Mouse (Mus musculus) kidney, embryonic 15.5 days (tissue): ENCODE data around the gene Jmy. TPM values are rescaled to one million over a fixed set of nuclear protein-coding genes. Genes with fewer than 3 reads are reported as not detected.

Experiments
- ATAC-seq: fragments of 200-750 bp; cut with Nextera tagmentation; replicated peaks from 2 replicates; pipeline ENCODE4 v1.8.0; 2017; ENCODE audit warnings: moderate TSS enrichment; ENCODE audit not compliant: low FRiP score
- H3K27ac ChIP-seq: fragments of 300-500 bp; sonication (generic); 2 replicates; pipeline ENCODE4 v1.5.1; 2015; ENCODE audit warnings: mild to moderate bottlenecking, inconsistent platforms
- H3K27me3 ChIP-seq: fragments of 300-500 bp; sonication (generic); 2 replicates; pipeline ENCODE4 v1.6.1; 2015; ENCODE audit warnings: inconsistent platforms
- H3K36me3 ChIP-seq: fragments of 300-500 bp; sonication (generic); 2 replicates; pipeline ENCODE4 v1.6.1; 2015; ENCODE audit warnings: inconsistent platforms
- H3K4me1 ChIP-seq: fragments of 300-500 bp; sonication (generic); 2 replicates; pipeline ENCODE4 v1.6.1; 2015; ENCODE audit warnings: inconsistent platforms
- H3K4me2 ChIP-seq: fragments of 300-500 bp; sonication (generic); 2 replicates; pipeline ENCODE4 v1.6.1; 2015; ENCODE audit warnings: moderate library complexity, mild to moderate bottlenecking, inconsistent platforms
- H3K4me3 ChIP-seq: fragments of 300-500 bp; sonication (generic); replicated peaks from 2 replicates; pipeline ENCODE4 v1.5.1; 2015; ENCODE audit warnings: mild to moderate bottlenecking, inconsistent platforms
- H3K9ac ChIP-seq: fragments of 300-500 bp; sonication (generic); 2 replicates; pipeline ENCODE4 v1.6.1; 2015; ENCODE audit warnings: mild to moderate bottlenecking, inconsistent platforms
- H3K9me3 ChIP-seq: fragments of 300-500 bp; sonication (generic); replicated peaks from 2 replicates; pipeline ENCODE4 v1.6.1; 2016; ENCODE audit warnings: inconsistent platforms
- WGBS: fragments of 180-500 bp; shearing (Covaris S2); methylation state at CpG from one replicate; pipeline ENCODE4 v1.1.7; 2015; ENCODE audit warnings: mixed read lengths; 5-methylcytosine and 5-hydroxymethylcytosine counted together
- polyA plus RNA-seq: library from polyadenylated mRNA; unstranded; fragments of >200 nt; fragmentation: Nextera tagmentation; extraction: Ambion mirVana; gene quantifications from 2 replicates; pipeline ENCODE4 v1.2.1, GENCODE M21; 2015

Gene Jmy
- polyA plus RNA-seq, 1 experiment from 2014 or later: 5.3 TPM

- no peak overlapping the region for H3K9ac ChIP-seq
- peak; percentile 54; the same call in 1 of the 2 replicates for ATAC-seq
- H3K4me3 ChIP-seq: no peak overlapping the region
- 0 out of 2 replicates have a peak, but pooled peaks cover 4% of the 10 kb centered on the region for H3K4me1 ChIP-seq
- no peaks in the 10 kb centered on the region for H3K27me3 ChIP-seq
- WGBS: 58% methylated on average over 7 of the region's 7 CpGs
- H3K4me2 ChIP-seq: no peak overlapping the region
- H3K27ac ChIP-seq: peak overlapping the region; percentile 70
- no peaks in the 10 kb centered on the region for H3K9me3 ChIP-seq
- H3K36me3 ChIP-seq: peaks cover 9% of the 10 kb centered on the region
These were observed 110.9 kb downstream of the Jmy start for GRCm38 (mm10) chr13:93388594-93389241.

GRCm38 (mm10) chr13:93387440-93387839 is 112.2 kb downstream of the Jmy start:
- Histone ChIP-seq H3K9ac (no peak overlapping the region), H3K27ac (no peak overlapping the region), H3K4me2 (no peak overlapping the region), H3K36me3 (peaks cover 6% of the 10 kb centered on the region), H3K4me1 (0 out of 2 replicates have a peak, but pooled peaks cover 4% of the 10 kb centered on the region), H3K4me3 (no peak overlapping the region), H3K9me3 (no peaks in the 10 kb centered on the region), H3K27me3 (no peaks in the 10 kb centered on the region)
- 96% methylated on average over 5 of the region's 5 CpGs for WGBS
- ATAC-seq: no peak

- H3K27ac ChIP-seq: no peak overlapping the region
- H3K27me3 ChIP-seq: no peaks in the 10 kb centered on the region
- no peak overlapping the region for H3K4me2 ChIP-seq
- no peaks in the 10 kb centered on the region for H3K9me3 ChIP-seq
- 64% methylated on average over 1 of the region's 1 CpGs for WGBS
- no peak for ATAC-seq
- H3K36me3 ChIP-seq: no peaks in the 10 kb centered on the region
- H3K4me1 ChIP-seq: 0 out of 2 replicates have a peak, but pooled peaks cover 4% of the 10 kb centered on the region
- H3K9ac ChIP-seq: no peak overlapping the region
- H3K4me3 ChIP-seq: no peak overlapping the region
These were observed 114.5 kb downstream of the Jmy start for GRCm38 (mm10) chr13:93385147-93385546.

GRCm38 (mm10) chr13:93384481-93384880 is 115.1 kb downstream of the Jmy start:
- 88% methylated on average over 1 of the region's 1 CpGs for WGBS
- no peak overlapping the region for H3K4me3 ChIP-seq
- no peak for ATAC-seq
- no peak overlapping the region for H3K4me2 ChIP-seq
- H3K4me1 ChIP-seq: 0 out of 2 replicates have a peak, but pooled peaks cover 4% of the 10 kb centered on the region
- H3K36me3 ChIP-seq: no peaks in the 10 kb centered on the region
- H3K27me3 ChIP-seq: no peaks in the 10 kb centered on the region
- no peak overlapping the region for H3K27ac ChIP-seq
- no peaks in the 10 kb centered on the region for H3K9me3 ChIP-seq
- no peak overlapping the region for H3K9ac ChIP-seq

- H3K9ac ChIP-seq: no peak overlapping the region
- ATAC-seq: no peak
- no peaks in the 10 kb centered on the region for H3K9me3 ChIP-seq
- H3K27me3 ChIP-seq: no peaks in the 10 kb centered on the region
- no peak overlapping the region for H3K4me2 ChIP-seq
- H3K27ac ChIP-seq: no peak overlapping the region
- no peak overlapping the region for H3K4me3 ChIP-seq
- 88% methylated on average over 2 of the region's 2 CpGs for WGBS
- 0 out of 2 replicates have a peak, but pooled peaks cover 2% of the 10 kb centered on the region for H3K4me1 ChIP-seq
- no peaks in the 10 kb centered on the region for H3K36me3 ChIP-seq
These were observed 116.0 kb downstream of the Jmy start for GRCm38 (mm10) chr13:93383620-93384019.

GRCm38 (mm10) chr13:93383092-93383491 is 116.5 kb downstream of the Jmy start:
- no peak overlapping the region for H3K4me3 ChIP-seq
- no peak for ATAC-seq
- no peaks in the 10 kb centered on the region for H3K9me3 ChIP-seq
- no peaks in the 10 kb centered on the region for H3K36me3 ChIP-seq
- H3K4me2 ChIP-seq: no peak overlapping the region
- 93% methylated on average over 5 of the region's 5 CpGs for WGBS
- H3K4me1 ChIP-seq: no peaks in the 10 kb centered on the region
- no peak overlapping the region for H3K27ac ChIP-seq
- no peaks in the 10 kb centered on the region for H3K27me3 ChIP-seq
- H3K9ac ChIP-seq: no peak overlapping the region

GRCm38 (mm10) chr13:93381301-93381700 is 118.3 kb downstream of the Jmy start:
- H3K9me3 ChIP-seq: no peaks in the 10 kb centered on the region
- no peaks in the 10 kb centered on the region for H3K27me3 ChIP-seq
- H3K36me3 ChIP-seq: no peaks in the 10 kb centered on the region
- H3K27ac ChIP-seq: no peak overlapping the region
- H3K4me3 ChIP-seq: no peak overlapping the region
- ATAC-seq: no peak; the same call in 1 of the 2 replicates
- no peaks in the 10 kb centered on the region for H3K4me1 ChIP-seq
- WGBS: 87% methylated on average over 1 of the region's 1 CpGs
- no peak overlapping the region for H3K4me2 ChIP-seq
- no peak overlapping the region for H3K9ac ChIP-seq

GRCm38 (mm10) chr13:93380399-93381063 is 119.1 kb downstream of the Jmy start:
- Histone ChIP-seq H3K4me2 (no peak overlapping the region), H3K9ac (no peak overlapping the region), H3K36me3 (no peaks in the 10 kb centered on the region), H3K9me3 (no peaks in the 10 kb centered on the region), H3K4me3 (no peak overlapping the region), H3K27ac (no peak overlapping the region), H3K4me1 (no peaks in the 10 kb centered on the region), H3K27me3 (no peaks in the 10 kb centered on the region)
- ATAC-seq: no peak
- 91% methylated on average over 8 of the region's 8 CpGs for WGBS

Other genes with a start within 250 kb of the Jmy start
- gene Homer1, start 200.2 kb downstream of the Jmy start, polyA plus RNA-seq: 5.5 and 5.9 TPM in 2 replicates
- 0.86 and 1.0 TPM in 2 replicates for gene Bhmt, start 138.2 kb upstream of the Jmy start, polyA plus RNA-seq
- gene Bhmt2, start 174.5 kb upstream of the Jmy start, polyA plus RNA-seq: 4.8 and 4.9 TPM in 2 replicates
- gene Dmgdh, start 174.6 kb upstream of the Jmy start, polyA plus RNA-seq: 1.6 and 2.0 TPM in 2 replicates